Mouse (Mus musculus): ENCODE data around the gene Ear10.
"Not testable (repeated sequence)": the region's sequence is repeated elsewhere in the genome, so short reads cannot be mapped to it uniquely, and the experiment has no call there.

Gene Ear10

DNA sequence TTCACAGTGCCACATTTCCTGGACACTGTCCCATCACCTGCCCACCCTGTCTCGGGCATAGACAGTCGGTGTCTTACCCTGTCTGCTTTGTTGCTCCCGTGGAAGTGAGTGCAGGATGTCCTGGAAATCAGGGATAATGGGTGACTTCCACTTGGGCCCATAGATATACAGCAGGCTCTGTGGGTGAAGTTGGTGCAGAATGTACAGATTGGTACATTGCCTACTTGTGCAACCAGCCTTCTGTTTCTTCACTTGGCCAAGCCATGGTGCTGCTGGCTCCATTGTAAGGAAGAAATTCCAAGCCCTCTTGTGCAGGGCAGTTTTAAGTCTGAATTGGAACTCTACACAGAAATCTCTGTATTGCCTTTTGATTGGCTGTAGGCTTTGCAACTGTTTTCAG lies at the start of gene Ear10:
Gene Ear10, minus strand, starts transcription at position 101 of the 400 bp plus-strand sequence.
- not testable (repeated sequence) for DNase-seq

DNA sequence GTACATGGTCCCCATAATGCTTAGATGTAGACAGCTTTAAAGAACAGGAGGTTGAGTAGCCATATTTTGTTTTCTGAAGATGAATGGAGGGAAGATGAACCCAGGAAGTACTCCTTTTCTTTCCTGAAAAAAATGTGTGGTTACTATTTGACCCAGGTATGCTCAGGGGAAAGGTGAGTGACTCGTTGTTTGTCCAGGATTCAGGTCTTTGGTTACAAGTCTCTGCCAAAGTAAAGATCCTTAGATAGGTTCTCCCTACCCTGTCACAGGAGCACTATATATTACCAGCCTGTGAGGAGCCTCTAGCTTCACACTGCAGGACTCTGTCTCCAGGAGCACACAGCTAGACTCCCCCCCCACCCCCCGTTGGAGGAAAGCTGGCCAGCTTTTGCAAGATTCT lies 33.4 kb upstream of the Ear10 start, which contains the start of gene Ang5:
Gene Ang5, plus strand, starts transcription at position 301 of the 400 bp plus-strand sequence.
- DNase-seq: not testable (repeated sequence)

DNA sequence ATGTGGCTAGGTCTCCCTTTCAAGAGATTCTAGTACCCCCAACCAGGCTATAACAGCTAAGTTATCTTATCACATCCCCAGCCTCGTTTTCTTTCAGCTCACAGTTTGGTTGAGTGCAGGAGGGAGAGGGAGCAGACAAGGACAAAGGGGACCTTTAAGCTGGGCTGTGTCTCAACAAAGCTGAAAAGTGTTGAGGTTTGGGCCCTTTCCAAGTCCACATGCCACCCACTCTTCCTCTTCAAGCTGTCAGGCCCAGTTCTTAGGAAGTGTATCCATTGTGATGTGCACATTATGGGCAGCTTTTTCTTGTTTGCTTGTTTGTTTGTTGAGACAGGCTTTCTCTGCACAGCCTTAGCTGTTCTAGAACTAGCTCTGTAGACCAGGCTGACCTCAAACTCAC lies 31.7 kb upstream of the Ear10 start:
- DNase-seq: not testable (repeated sequence)

DNA sequence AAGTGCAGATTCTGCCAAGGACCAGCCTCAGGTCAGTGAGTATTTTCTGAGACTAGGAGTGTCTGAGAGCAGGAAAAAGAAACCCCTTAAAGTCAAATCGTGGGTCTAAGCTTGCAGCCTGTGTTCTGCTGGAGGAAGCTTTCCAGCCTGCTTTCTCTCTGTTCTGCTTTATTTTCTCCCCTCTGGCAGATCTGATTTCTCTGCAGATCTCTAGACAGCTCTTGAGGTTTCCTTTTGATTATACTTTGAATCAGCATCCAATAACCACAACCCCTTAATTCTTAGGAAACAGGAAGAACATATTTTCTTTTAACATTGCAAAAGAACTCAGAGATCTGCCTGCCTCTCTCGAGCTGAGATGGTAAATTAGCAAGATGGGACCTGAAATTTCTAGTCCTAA lies 30.0 kb upstream of the Ear10 start:
- DNase-seq: not testable (repeated sequence)

DNA sequence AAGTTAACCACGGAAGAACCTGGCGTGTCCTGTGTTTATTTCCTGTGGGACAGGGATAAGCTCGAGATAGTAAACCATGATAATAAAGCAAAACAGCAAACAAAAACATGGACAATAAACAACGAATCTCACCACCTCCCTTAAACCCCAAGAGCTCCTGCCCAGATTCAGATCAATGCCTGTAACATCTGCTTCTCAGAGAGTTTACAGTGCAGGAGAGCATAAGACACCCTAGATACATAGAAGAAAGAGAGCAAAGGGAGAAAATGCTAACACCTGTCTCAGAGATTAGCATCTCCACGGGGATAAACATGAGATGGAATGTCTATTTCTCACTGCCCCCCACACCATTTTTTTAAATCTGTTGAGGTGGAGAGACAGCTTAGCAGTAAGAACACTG lies 10.0 kb upstream of the Ear10 start:
- DNase-seq: not testable (repeated sequence)

DNA sequence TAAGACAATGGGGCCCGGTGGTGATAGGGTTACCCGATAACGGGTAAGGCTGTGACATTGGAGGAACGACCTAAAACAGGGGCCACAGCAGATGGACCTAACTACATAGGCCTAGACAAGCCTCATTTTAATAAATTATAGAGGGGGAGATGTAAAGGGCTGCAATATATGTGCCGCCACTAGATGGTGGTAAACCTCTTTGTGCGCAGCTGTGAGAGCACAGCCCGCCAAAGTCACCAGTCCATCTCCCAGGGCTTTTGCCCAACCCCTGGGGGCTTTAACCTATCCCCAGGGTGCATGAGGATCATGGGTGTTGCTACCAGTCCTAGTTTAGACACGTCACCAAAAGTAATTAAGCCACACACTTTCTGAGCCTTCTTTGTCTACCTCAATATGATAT lies 9.6 kb upstream of the Ear10 start:
- peak; percentile 33 for DNase-seq

DNA sequence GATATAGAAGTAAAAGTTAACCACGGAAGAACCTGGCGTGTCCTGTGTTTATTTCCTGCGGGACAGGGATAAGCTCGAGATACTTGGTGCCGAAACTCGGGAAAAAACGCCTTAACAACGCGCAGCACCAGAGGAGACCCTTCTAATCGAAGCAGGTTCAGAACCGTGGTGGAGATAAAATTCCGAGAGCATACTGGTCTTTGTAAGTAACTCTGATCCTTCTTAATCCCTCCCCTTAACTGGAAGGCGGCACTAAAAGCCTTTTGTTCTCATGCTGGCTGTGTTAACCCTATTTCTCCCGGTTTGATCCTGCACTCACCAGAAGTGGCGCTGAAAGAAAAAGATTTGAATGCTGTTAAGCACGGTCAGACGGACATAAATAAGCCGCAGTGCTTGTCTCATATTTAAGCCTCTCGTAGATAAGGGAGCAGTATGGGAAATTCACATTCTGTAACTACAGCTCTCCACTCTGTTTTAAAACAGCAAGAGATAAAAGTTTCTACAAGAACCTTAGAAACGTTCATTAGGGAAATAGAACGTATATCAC lies 2.1 kb upstream of the Ear10 start:
- DNase-seq: not testable (repeated sequence)

DNA sequence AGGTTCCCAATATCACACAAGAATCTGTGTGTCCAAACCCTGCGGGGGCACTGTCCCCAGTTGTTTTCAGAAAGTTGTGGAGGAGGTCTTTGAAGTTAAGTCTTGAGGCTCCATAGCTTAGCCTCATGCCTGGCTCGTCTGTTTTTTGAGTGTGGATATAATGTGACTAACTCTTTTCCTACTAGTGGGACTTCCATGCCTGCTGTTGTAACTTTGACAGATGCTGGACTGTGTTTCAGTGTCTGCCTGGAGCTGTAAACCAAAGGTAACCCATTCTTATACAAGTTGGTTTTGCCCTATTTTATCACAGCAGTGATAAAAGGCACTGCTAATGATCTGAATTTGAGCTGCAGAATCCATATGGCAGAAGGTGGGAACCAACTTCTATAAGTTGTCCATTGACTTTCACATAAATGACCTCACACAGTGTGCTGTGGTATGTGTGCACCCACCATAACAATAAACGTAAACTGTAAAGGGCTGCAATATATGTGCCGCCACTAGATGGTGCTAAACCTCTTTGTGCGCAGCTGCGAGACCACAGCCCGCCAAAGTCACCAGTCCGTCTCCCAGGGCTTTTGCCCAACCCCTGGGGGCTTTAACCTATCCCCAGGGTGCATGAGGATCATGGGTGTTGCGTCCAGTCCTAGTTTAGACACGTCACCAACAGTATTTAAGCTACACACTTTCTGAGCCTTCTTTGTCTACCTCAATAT lies 1.5 kb upstream of the Ear10 start, which contains the start of gene Gm8113:
Gene Gm8113, plus strand, starts transcription at position 703 of the 716 bp plus-strand sequence.
- DNase-seq: peak; percentile 61

DNA sequence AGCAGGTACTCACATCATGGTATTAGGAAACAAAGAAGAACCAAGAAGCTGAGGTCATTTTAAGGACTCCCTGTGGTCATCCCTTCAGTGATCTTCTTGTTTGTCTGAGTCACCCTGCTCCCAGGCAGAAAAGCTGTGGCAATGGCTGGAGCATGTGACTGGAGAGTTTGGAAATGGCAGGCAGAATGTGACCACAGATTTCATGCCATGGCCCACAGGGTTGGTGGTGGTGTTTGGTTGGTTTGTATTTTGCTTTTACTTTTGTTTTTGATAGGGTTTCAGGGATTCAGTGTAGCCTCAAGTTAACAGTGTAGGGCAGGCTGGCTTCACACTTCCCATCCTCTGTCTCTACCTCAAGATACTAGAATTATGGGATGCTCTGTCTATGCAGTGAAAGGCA lies 5.1 kb downstream of the Ear10 start:
- not testable (repeated sequence) for DNase-seq

DNA sequence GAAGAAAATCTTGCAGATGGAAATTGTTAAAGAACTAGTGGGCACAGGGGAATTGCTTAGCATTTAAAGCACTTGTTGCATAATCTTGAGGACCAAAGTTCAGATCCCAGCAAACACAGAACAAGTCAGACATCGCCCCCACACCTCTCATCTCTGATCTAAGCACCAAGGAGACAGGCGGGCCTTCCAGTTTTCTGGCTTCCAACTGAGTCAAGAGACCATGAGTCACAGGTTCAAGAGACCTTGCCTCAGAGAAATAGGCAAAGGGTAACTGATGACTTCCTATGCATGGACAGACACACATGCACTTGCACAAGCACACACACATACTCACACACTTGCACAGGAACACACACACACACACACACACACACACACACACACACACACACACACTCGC lies 24.8 kb downstream of the Ear10 start:
- not testable (repeated sequence) for DNase-seq

DNA sequence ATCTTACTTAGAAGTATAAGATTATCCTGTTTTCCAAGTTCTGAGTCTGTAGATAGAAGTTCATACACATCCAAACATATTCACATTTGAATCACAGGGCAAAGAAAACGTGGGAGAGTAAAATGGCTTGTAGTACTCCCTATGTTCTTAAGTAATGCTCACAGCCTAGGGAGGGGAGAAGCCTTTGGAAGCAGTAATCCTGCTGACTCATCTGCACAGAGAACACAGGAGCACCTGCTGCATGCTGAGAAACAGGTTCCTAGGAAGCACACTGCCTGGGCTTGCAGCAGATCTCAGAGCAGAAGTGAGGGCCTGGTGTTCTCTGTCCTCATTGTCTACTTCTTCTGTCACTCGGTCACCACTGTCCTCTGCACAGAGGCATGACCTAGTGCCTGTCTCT lies 28.0 kb downstream of the Ear10 start:
- DNase-seq: not testable (repeated sequence)

DNA sequence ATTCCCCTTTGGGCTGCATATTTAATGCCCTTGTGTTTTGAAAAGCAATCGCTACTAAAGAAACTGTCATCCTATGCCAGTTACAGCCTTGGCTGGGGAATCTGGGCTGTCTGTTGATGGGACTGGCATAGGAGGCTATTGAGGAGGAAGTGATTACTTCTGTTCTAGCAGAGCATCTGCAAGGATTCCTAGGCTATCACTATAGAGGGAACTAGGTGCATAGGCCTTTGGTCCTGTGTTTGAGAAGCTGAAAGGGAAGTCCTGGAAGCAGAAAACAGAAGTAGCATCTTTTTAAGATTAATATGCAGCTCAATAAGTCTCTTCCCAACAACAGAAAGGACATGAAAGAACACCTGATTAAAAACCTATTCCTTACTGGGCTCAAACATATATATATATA lies 32.1 kb downstream of the Ear10 start:
- DNase-seq: not testable (repeated sequence)

DNA sequence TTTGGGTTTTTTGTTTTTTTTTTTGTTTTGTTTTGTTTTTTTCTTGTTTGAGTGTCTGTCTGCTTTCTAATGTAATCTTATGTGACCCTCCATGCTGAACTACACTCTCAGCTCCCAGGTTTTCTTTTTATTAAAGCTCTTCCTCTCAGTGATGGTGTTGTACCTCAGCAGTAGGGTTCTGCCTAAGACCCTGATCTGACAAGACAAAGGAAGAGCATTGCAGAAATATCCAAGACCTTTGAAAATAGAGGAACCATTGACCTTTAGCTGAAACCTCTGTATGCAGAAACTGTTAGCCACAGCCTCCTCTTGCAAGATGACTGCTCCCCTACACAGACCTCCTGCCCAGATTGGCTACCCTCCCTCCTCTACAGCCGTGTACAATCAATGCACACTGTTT lies 37.1 kb downstream of the Ear10 start:
- DNase-seq: not testable (repeated sequence)

DNA sequence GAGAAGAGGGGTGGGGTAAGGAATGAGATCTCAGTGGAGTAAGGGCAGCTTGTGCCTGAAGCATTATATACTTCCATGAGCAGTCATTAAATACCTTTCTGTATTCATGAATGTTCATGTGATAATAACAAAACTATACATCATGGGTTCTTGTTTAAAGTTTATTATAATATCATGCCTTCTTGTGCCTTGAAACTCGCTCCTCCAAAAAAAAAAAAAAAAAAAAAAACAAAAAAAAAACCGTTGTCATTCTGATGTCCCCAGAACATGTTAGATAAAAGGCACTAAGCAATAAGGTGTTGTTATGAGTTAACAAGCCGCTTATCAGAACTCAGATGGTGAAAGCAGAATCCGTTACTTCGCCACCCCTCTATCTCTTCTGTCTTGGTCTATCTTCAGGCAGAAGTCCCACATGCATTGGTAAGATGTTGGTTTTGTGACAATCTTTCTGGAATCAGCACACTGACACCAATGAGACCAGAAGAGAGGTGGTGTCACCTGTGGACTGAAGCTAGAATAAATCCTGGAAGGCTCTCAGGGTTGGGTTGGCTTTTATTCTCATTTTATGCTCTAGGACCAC lies 43.3 kb downstream of the Ear10 start:
- DNase-seq: not testable (repeated sequence)

DNA sequence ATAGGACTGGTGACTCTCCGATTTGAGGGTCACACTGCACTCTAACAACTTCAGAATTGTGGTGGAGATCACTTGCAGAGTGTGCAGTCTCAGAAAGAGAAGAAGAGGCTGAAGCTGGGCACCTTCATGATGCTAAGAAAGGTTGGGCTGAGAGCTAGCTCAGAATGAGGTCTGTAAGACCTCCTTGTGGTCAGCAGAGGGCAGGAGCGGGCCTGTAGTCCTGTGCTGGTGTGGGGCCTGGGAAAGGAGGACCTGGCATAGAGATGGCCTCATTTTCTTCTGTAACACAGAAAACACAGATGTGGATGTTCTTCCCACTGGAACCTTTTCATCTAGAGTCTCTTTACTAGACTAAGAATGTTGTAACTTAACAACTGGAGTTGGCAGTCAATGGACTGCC lies 45.6 kb downstream of the Ear10 start:
- DNase-seq: not testable (repeated sequence)

DNA sequence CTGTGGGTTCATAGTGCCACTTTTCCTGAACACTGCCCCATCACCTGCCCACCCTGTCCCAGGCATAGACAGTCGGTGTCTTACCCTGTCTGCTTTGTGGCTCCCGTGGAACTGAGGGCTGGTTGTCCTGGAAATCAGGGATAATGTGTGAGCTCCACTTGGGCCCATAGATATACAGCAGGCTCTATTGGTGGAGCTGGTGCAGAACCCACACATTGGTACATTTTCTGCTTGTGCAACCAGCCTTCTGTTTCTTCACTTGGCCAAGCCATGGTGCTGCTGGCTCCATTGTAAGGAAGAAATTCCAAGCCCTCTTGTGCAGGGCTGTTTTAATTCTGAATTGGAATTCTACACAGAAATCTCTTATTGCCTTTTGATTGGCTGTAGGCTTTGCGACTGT lies 47.9 kb downstream of the Ear10 start, which contains the start of gene Ear1:
Gene Ear1, minus strand, starts transcription at position 101 of the 400 bp plus-strand sequence.
- DNase-seq: not testable (repeated sequence)

DNA sequence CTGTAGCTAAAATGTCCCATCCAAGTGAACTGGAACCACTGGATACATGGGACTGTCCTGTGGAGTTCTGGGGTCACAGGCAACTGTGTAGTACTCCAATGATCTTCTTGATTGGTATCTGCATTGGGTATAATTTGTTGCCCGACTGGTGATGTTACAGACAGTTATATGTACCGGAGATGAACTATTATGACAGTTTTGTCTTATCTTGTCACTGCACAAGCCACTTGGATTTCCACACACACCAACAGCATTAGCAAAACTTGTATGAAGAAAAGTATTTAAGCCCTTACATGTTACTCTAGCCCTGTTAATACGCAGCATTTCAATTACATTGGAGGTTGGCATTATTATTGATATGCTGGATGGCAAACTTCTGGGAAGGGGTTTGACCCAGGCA lies 48.5 kb downstream of the Ear10 start:
- DNase-seq: not testable (repeated sequence)
